Mouse (Mus musculus) small intestine, adult 2 months (tissue): ENCODE measurements around the gene Pdzd9.

Source experiments
- CTCF ChIP-seq: fragments of 200-500 bp; IDR thresholded peaks from 2 replicates; pipeline ENCODE4 v1.5.1; 2012; ENCODE audit warnings: low read depth, mild to moderate bottlenecking, control low read depth, inconsistent platforms, low read length, moderate library complexity, mixed read lengths; ENCODE audit not compliant: insufficient replicate concordance, insufficient read length; ENCODE audit errors: extremely low read depth
- POLR2A ChIP-seq: fragments of 200-500 bp; IDR thresholded peaks from 2 replicates; pipeline ENCODE4 v1.6.1; 2012; ENCODE audit warnings: low read depth, mild to moderate bottlenecking, control low read depth, inconsistent platforms, low read length, moderate library complexity

DNA sequence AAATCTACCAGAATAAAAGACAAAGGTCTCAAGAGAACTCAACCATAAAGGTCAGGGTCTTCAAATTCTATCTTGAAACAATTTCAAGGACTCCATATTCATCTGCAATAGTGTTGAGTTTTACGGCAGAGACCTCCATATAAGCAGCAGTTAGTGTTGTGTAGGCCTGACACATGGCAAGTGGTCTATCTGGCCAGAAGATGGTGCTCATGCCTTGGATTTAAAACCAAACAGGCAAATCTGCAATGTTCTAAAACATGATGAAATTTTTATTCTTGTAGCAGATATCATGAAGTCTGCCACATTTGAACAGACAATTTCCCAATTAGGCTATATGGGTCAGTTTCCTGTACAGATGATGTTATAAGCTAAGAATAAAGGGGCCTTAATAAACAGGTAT, 37.6 kb downstream of the Pdzd9 start:
- TF ChIP-seq CTCF (no peak), POLR2A (no peak)
